Comparison of ENCODE assay signal across 9 mouse cellular contexts in the genomic region with DNA sequence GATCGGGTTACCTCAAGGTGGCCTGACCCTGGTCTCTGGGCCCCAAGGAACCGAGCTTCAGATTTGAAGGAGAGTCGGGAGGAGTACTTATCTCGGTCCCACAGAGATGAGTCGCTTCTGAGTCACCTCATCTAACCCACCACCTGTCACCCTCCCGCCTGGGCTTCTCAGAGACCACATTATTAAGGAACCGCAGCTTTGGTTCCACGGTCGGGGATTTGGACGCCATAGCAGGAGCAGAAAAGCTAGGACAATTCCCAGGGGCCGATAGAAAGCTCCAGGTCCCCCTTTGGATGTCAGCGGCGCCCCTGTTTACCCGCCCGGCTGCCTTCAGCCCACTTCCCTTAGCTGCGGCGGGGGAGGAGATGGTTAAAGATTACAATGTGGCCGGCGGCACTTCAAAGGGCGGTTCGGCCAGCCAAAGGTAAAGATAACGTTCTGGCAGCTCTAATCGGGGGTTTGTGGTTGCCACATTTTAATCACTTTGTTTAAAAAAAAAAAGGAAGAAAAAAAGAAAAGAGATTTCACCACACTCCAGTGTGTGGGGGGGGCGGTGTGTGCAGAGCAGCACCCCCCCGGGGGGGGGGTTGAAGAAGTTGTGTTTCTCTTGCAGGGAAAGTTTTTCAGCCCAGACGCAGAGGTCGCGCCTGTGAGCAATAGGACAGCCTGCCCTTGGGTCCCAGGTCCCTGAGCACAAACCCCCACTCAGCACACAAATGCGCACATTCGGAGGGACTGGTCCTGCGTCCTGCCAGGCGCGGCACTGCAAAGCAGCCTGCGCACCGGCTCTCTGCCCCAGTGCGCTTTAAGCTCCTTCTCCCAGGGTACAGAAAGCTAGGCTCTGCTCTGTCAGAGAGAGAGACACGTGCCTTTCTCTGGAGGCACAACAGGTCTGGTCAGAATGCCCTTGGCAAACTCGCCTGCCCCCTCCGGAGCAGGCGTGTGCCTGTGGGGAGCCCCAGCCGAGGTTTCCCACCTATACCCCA. TPM values are rescaled to one million over a fixed set of nuclear protein-coding genes. Genes with fewer than 3 reads are reported as not detected.
DNase-seq lines count a peak whose midpoint lies in the region; ATAC-seq and TF ChIP-seq lines count a peak whose summit lies in the region.
"Had no signal": no experiment of that assay in that cellular context is flagged by ENCODE, and none has a peak within 500 bp of the region (broad histone marks: within the 10 kb centered on the region; RNA-seq: fewer than 3 reads in every experiment).

No protein-coding gene starts in this region.

- H3K27ac ChIP-seq in spleen, adult 2 months (ENCODE audit: insufficient read depth, low read length) = no peak overlapping the region
- H3K27ac ChIP-seq in forebrain, postnatal 0 days (ENCODE audit: low read depth, low read length) = no peak overlapping the region
- H3K27ac ChIP-seq in limb, embryonic 15.5 days = no peak overlapping the region
- no peak overlapping the region for H3K27ac ChIP-seq in neural tube, embryonic 11.5 days (ENCODE audit: low read depth, low read length)
- H3K27ac ChIP-seq: heart, adult 2 months had no signal

- ATAC-seq in forebrain, postnatal 0 days = peak; percentile 50
- peak; percentile 45; the same call in 1 of the 2 replicates for ATAC-seq in limb, embryonic 15.5 days (ENCODE audit: insufficient number of reproducible peaks, low FRiP score, low TSS enrichment, low read depth)
- peak; percentile 75 for ATAC-seq in neural tube, embryonic 11.5 days (ENCODE audit: insufficient read depth, low FRiP score, low TSS enrichment)

- TF ChIP-seq CTCF in spleen, adult 2 months (IDR thresholded peaks at IDR 0.05; ENCODE audit: extremely low read depth, insufficient read depth, insufficient read length, insufficient replicate concordance) = no peak
- TF ChIP-seq CTCF in forebrain, postnatal 0 days (IDR thresholded peaks at IDR 0.05; ENCODE audit: low read depth) = no peak

- H3K27me3 ChIP-seq in spleen, adult 2 months (ENCODE audit: control insufficient read depth, insufficient read depth, low read length) = peaks cover 12% of the 10 kb centered on the region
- peaks cover 75% of the 10 kb centered on the region for H3K27me3 ChIP-seq in forebrain, postnatal 0 days (ENCODE audit: insufficient read depth, low read length)
- peaks cover 67% of the 10 kb centered on the region for H3K27me3 ChIP-seq in limb, embryonic 15.5 days
- peaks cover 23% of the 10 kb centered on the region for H3K27me3 ChIP-seq in neural tube, embryonic 11.5 days (ENCODE audit: control insufficient read depth, insufficient read depth, low read length)

- H3K9ac ChIP-seq in forebrain, postnatal 0 days = peak overlapping the region; percentile 54
- H3K9ac ChIP-seq in limb, embryonic 15.5 days = peak overlapping the region; percentile 31; the same call in 1 of the 2 replicates
- peak overlapping the region; percentile 57 for H3K9ac ChIP-seq in neural tube, embryonic 11.5 days (ENCODE audit: low read length)

- WGBS in spleen, adult 2 months = 2% methylated on average over 41 of the region's 41 CpGs
- 2% methylated on average over 41 of the region's 41 CpGs for WGBS in forebrain, postnatal 0 days
- under 1% methylated on average over 41 of the region's 41 CpGs for WGBS in limb, embryonic 15.5 days
- WGBS in neural tube, embryonic 11.5 days = under 1% methylated on average over 41 of the region's 41 CpGs

- peak overlapping the region; percentile 24 for H3K4me3 ChIP-seq in spleen, adult 2 months (ENCODE audit: extremely low read depth, insufficient read depth, insufficient read length)
- peak overlapping the region; percentile 55 for H3K4me3 ChIP-seq in forebrain, postnatal 0 days (ENCODE audit: low read depth, low read length)
- H3K4me3 ChIP-seq in limb, embryonic 15.5 days = peak overlapping the region; percentile 56
- peak overlapping the region; percentile 45 for H3K4me3 ChIP-seq in neural tube, embryonic 11.5 days (ENCODE audit: low read depth, low read length)

- peaks cover 10% of the 10 kb centered on the region for H3K4me1 ChIP-seq in spleen, adult 2 months (ENCODE audit: control insufficient read depth, insufficient read depth, insufficient read length)
- 0 out of 2 replicates have a peak, but pooled peaks cover 4% of the 10 kb centered on the region for H3K4me1 ChIP-seq in forebrain, postnatal 0 days (ENCODE audit: insufficient read depth)
- H3K4me1 ChIP-seq in limb, embryonic 15.5 days = peaks cover 26% of the 10 kb centered on the region
- H3K4me1 ChIP-seq in neural tube, embryonic 11.5 days (ENCODE audit: control insufficient read depth, insufficient read depth, low read length) = peaks cover 8% of the 10 kb centered on the region

- H3K36me3 ChIP-seq in spleen, adult 2 months (ENCODE audit: control insufficient read depth, insufficient read depth, low read length) = no peaks in the 10 kb centered on the region
- H3K36me3 ChIP-seq in forebrain, postnatal 0 days (ENCODE audit: insufficient read depth) = no peaks in the 10 kb centered on the region
- H3K36me3 ChIP-seq in limb, embryonic 15.5 days = no peaks in the 10 kb centered on the region
- H3K36me3 ChIP-seq in neural tube, embryonic 11.5 days (ENCODE audit: control insufficient read depth, insufficient read depth, low read length) = no peaks in the 10 kb centered on the region

- peak overlapping the region; percentile 95 for H3K4me2 ChIP-seq in forebrain, postnatal 0 days (ENCODE audit: low read depth)
- H3K4me2 ChIP-seq in limb, embryonic 15.5 days = peak overlapping the region; percentile 95
- H3K4me2 ChIP-seq in neural tube, embryonic 11.5 days (ENCODE audit: low read depth) = peak overlapping the region; percentile 100

- DNase-seq in spleen, adult 2 months (ENCODE audit: low read depth in 1 of 2, low spot score in 2 of 2) = no peak
- no peak for DNase-seq in spleen, adult 12 weeks (ENCODE audit: low spot score)
- peak; percentile 46 for DNase-seq in cerebellum, adult 11-12 months
- peak; percentile 20 for DNase-seq in forebrain, postnatal 0 days
- peak; percentile 63 for DNase-seq in neural tube, embryonic 11.5 days (ENCODE audit: low spot score)
- DNase-seq in adipocyte (ENCODE audit: low spot score) = no peak
- no peak for DNase-seq in frontal cortex, postnatal 36 days (ENCODE audit: low spot score in 2 of 2)

- no peak for TF ChIP-seq POLR2A in spleen, adult 2 months (IDR thresholded peaks at IDR 0.05; ENCODE audit: low read depth, low read length)

- no peaks in the 10 kb centered on the region for H3K9me3 ChIP-seq in forebrain, postnatal 0 days (ENCODE audit: low read length)
- no peaks in the 10 kb centered on the region for H3K9me3 ChIP-seq in limb, embryonic 15.5 days
- no peaks in the 10 kb centered on the region for H3K9me3 ChIP-seq in neural tube, embryonic 11.5 days (ENCODE audit: control insufficient read depth, low read length)

RNA-seq across cellular contexts. Expression of gene Lgr5, which starts 1.0 kb away (rescaled TPM):
- polyA plus RNA-seq in spleen, adult 2 months (2012; rRNA removed) = 0.12 and 0.16 TPM in 2 replicates
- total RNA-seq in forebrain, postnatal 0 days (2014; rRNA removed) = 1.0 and 1.3 TPM in 2 replicates
- polyA plus RNA-seq in forebrain, postnatal 0 days (2015; fragmentation: Nextera tagmentation; extraction: Ambion mirVana) = 0.91 and 1.1 TPM in 2 replicates
- polyA plus RNA-seq in limb, embryonic 15.5 days (2015; fragmentation: Nextera tagmentation; extraction: Ambion mirVana) = 9.3 and 11.8 TPM in 2 replicates
- 6.0 and 7.4 TPM in 2 replicates for polyA plus RNA-seq in neural tube, embryonic 11.5 days (2014; fragmentation: Nextera tagmentation; extraction: Ambion mirVana)

RNA-seq across cellular contexts. Expression of gene A930009A15Rik, which starts 16.8 kb away (rescaled TPM):
- 0.21 and 0.26 TPM in 2 replicates for polyA plus RNA-seq in spleen, adult 2 months (2012; rRNA removed)
- total RNA-seq in forebrain, postnatal 0 days (2014; rRNA removed) = not detected in 2 replicates
- polyA plus RNA-seq in forebrain, postnatal 0 days (2015; fragmentation: Nextera tagmentation; extraction: Ambion mirVana) = 0.57 and 1.1 TPM in 2 replicates
- polyA plus RNA-seq in limb, embryonic 15.5 days (2015; fragmentation: Nextera tagmentation; extraction: Ambion mirVana) = not detected in 2 replicates
- polyA plus RNA-seq in neural tube, embryonic 11.5 days (2014; fragmentation: Nextera tagmentation; extraction: Ambion mirVana) = 0.49 TPM in 1 of 2 replicates, not detected in the other
- total RNA-seq: heart, adult 2 months had no signal
- polyA plus RNA-seq: heart, adult 2 months had no signal

Comparison
In these comparisons a context has a peak if more than half of its experiments do, and no peak if none do; other contexts are left out.
1. DNase-seq: peak in cerebellum, adult 11-12 months (single experiment), forebrain, postnatal 0 days (single experiment) and neural tube, embryonic 11.5 days (single experiment); none in spleen, adult 2 months (0 of 2), spleen, adult 12 weeks (single experiment), adipocyte (single experiment) and frontal cortex, postnatal 36 days (0 of 2).
2. Peak in every context shown above with its lines, with median percentiles within 50 percentile points of each other: H3K4me3 ChIP-seq, ATAC-seq, H3K4me2 ChIP-seq and H3K9ac ChIP-seq.